Mouse (Mus musculus) midbrain, embryonic 11.5 days (tissue): ENCODE measurements at regions not wholly inside any gene's neighbourhood (a gene's known extent, or its start where the extent isn't known, plus 50 kb on each side); places are given as distances from the start of the nearest gene placed in this dataset.

Experiments
- ATAC-seq: fragments of 200-750 bp; cut with Nextera tagmentation; 2 replicates; pipeline ENCODE4 v1.8.0; 2017; ENCODE audit warnings: moderate TSS enrichment, moderate library complexity; ENCODE audit not compliant: low FRiP score
- DNase-seq: peaks from one replicate; pipeline ENCODE4 v3.0.0; 2015; ENCODE audit warnings: low spot score; ENCODE audit errors: missing footprints
- H3K27ac ChIP-seq: fragments of 300-500 bp; sonication (generic); 2 replicates; pipeline ENCODE4 v1.5.1; 2014; ENCODE audit warnings: low read depth, low read length
- H3K27me3 ChIP-seq: fragments of 300-500 bp; sonication (generic); 2 replicates; pipeline ENCODE4 v1.6.1; 2014; ENCODE audit warnings: mild to moderate bottlenecking, low read length, moderate library complexity, mixed read lengths; ENCODE audit not compliant: control insufficient read depth, insufficient read depth
- H3K36me3 ChIP-seq: fragments of 300-500 bp; sonication (generic); 2 replicates; pipeline ENCODE4 v1.6.1; 2014; ENCODE audit warnings: mild to moderate bottlenecking, low read length, moderate library complexity, mixed read lengths; ENCODE audit not compliant: control insufficient read depth, insufficient read depth
- H3K4me1 ChIP-seq: fragments of 300-500 bp; sonication (generic); 2 replicates; pipeline ENCODE4 v1.6.1; 2014; ENCODE audit warnings: low read length; ENCODE audit not compliant: control insufficient read depth, insufficient read depth
- H3K4me2 ChIP-seq: fragments of 300-500 bp; sonication (generic); 2 replicates; pipeline ENCODE4 v1.6.1; 2014; ENCODE audit warnings: mild to moderate bottlenecking, moderate library complexity
- H3K4me3 ChIP-seq: fragments of 300-500 bp; sonication (generic); 2 replicates; pipeline ENCODE4 v1.5.1; 2014; ENCODE audit warnings: low read depth, low read length
- H3K9ac ChIP-seq: fragments of 300-500 bp; sonication (generic); 2 replicates; pipeline ENCODE4 v1.6.1; 2014; ENCODE audit warnings: low read length
- H3K9me3 ChIP-seq: fragments of 300-500 bp; sonication (generic); 2 replicates; pipeline ENCODE4 v1.6.1; 2016; ENCODE audit warnings: low read length; ENCODE audit not compliant: control insufficient read depth
- WGBS: fragments of 180-500 bp; shearing (Covaris S2); extraction: QIAGEN DNeasy Blood & Tissue Kit; methylation state at CpG from one replicate; pipeline ENCODE4 v1.1.7; 2014; 5-methylcytosine and 5-hydroxymethylcytosine counted together

GRCm38 (mm10) chr15:69551012-69551411, 3050.3 kb upstream of the Lrrc6 start:
- Histone ChIP-seq H3K36me3 (no peaks in the 10 kb centered on the region), H3K9me3 (no peaks in the 10 kb centered on the region), H3K9ac (no peak overlapping the region), H3K27ac (no peak overlapping the region), H3K4me1 (no peaks in the 10 kb centered on the region), H3K4me3 (no peak overlapping the region), H3K4me2 (no peak overlapping the region), H3K27me3 (no peaks in the 10 kb centered on the region)
- ATAC-seq = no peak
- no peak for DNase-seq
- WGBS = 84% methylated on average over 1 of the region's 1 CpGs

DNA sequence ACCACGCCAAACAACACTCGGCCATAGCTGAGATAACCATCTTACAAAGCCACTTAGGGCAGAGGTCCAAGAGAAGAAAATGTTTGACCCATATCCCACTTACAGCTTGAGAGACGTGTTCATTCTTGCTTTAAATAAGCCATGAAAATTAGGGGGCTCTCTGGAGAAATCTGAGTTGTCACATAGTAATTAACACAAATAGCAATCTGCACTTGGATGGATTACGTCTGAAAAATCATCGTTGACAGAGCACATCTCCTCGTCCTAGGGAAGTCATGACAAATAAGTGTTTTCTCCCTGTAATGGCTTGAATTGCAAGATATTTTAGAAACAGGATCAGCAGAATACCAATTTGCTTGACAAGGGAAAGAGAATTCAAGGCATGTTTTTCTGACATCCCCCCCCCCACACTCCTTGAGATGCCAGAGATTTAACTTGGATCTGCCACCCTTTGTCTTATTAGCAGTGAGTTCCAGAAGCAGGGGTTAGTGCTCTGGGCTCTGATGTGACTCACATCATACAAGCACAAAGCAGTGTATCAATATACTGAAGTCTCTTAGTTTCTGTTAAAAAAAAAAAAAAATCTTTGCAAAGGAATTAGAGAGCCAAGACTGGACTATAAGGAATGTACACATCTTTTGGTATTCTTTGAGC, 3025.9 kb upstream of the Lrrc6 start:
- no peak overlapping the region for H3K4me3 ChIP-seq
- no peaks in the 10 kb centered on the region for H3K4me1 ChIP-seq
- no peak overlapping the region for H3K9ac ChIP-seq
- H3K27me3 ChIP-seq = no peaks in the 10 kb centered on the region
- 80% methylated on average over 6 of the region's 6 CpGs for WGBS
- H3K9me3 ChIP-seq = no peaks in the 10 kb centered on the region
- H3K4me2 ChIP-seq = no peak overlapping the region
- ATAC-seq (no peak), DNase-seq (no peak)
- H3K27ac ChIP-seq = no peak overlapping the region
- no peaks in the 10 kb centered on the region for H3K36me3 ChIP-seq

DNA sequence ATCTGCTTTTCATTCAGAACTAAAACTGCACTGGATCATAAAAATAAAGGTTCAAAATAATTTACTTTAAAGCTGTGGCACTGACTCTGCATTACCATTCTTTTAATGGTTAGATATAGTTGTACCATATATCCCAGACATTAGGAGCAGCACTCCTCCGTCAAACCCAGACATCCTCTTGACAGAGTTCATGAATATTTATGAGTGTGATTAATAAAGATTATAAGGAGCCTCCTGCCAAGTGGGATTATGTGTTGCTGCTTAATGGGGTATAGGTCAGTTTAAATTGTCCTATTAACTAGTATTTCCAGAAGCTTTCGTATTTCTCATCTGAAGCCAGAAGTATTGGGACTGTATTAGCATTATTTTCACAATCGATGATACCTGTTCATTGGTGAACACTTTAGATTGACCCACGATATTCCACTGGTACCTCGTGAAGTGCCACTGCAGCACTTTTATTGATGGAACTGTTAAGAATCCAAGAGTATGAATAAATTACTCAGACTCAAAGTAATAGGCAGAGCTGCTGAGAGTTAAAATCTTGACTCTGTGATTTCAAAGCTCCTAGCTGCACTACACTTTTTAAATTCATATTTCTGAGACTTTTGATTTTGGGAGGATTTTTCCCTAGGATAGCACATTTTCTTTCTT, 2983.8 kb upstream of the Lrrc6 start:
- no peaks in the 10 kb centered on the region for H3K9me3 ChIP-seq
- H3K4me3 ChIP-seq = no peak overlapping the region
- no peak overlapping the region for H3K9ac ChIP-seq
- no peak overlapping the region for H3K27ac ChIP-seq
- H3K4me2 ChIP-seq = no peak overlapping the region
- no peaks in the 10 kb centered on the region for H3K4me1 ChIP-seq
- no peaks in the 10 kb centered on the region for H3K36me3 ChIP-seq
- peak; percentile 83 for ATAC-seq
- WGBS = 59% methylated on average over 5 of the region's 5 CpGs
- DNase-seq = no peak
- no peaks in the 10 kb centered on the region for H3K27me3 ChIP-seq

GRCm38 (mm10) chr15:69483096-69483495, 2982.4 kb upstream of the Lrrc6 start:
- Histone ChIP-seq H3K36me3 (no peaks in the 10 kb centered on the region), H3K4me3 (no peak overlapping the region), H3K9me3 (no peaks in the 10 kb centered on the region), H3K27ac (no peak overlapping the region), H3K27me3 (no peaks in the 10 kb centered on the region), H3K4me2 (no peak overlapping the region), H3K4me1 (no peaks in the 10 kb centered on the region), H3K9ac (no peak overlapping the region)
- ATAC-seq = no peak
- no peak for DNase-seq
- WGBS = 75% methylated on average over 2 of the region's 2 CpGs

DNA sequence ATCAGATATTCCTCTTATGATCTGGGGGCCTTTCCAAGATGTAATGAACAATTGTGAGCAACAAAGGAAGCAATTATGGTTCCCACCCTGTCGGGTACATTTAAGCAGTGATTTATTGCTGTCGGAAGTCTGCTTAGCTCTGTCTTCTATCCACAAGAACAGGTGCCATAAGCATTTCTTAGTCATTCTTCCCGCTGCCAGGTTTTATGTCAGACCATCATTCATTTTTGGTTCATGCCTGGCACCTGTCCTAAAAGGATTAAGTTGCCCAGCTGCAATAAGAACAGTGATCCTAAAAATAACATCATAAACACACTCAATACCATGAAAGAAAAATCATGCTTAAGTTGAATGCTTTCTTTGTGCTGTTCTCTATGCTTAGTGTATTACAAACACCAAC, 2980.4 kb upstream of the Lrrc6 start:
- Histone ChIP-seq H3K9me3 (no peaks in the 10 kb centered on the region), H3K4me1 (no peaks in the 10 kb centered on the region), H3K36me3 (no peaks in the 10 kb centered on the region), H3K27ac (no peak overlapping the region), H3K4me3 (no peak overlapping the region), H3K4me2 (no peak overlapping the region), H3K9ac (no peak overlapping the region), H3K27me3 (no peaks in the 10 kb centered on the region)
- ATAC-seq (no peak), DNase-seq (no peak)
- 91% methylated on average over 3 of the region's 3 CpGs for WGBS

DNA sequence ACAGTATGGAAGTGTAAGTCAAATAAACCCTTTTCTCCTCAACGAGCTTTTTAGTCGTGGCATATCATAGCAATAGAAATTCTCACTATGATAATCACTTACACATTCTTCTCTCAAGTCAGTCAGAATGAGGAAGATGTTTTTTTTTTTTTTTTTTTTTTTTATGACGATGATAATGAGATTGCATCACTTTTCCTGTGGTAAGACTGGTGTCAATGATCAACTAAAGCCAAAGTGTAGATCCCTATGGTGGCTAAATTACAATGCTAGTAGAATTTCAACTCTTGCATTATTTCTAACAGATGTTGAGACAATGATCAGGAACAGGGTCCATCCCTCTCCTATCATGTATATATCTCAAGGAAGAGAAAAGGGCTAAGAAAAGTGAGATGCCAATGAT, 2976.3 kb upstream of the Lrrc6 start:
- no peaks in the 10 kb centered on the region for H3K4me1 ChIP-seq
- no peak overlapping the region for H3K4me3 ChIP-seq
- H3K27ac ChIP-seq = no peak overlapping the region
- DNase-seq (peak; percentile 45), ATAC-seq (no peak)
- H3K9me3 ChIP-seq = no peaks in the 10 kb centered on the region
- 84% methylated on average over 3 of the region's 3 CpGs for WGBS
- no peaks in the 10 kb centered on the region for H3K36me3 ChIP-seq
- H3K9ac ChIP-seq = no peak overlapping the region
- H3K4me2 ChIP-seq = no peak overlapping the region
- no peaks in the 10 kb centered on the region for H3K27me3 ChIP-seq

GRCm38 (mm10) chr15:69469566-69469965, 2968.9 kb upstream of the Lrrc6 start:
- no peaks in the 10 kb centered on the region for H3K27me3 ChIP-seq
- no peak overlapping the region for H3K4me3 ChIP-seq
- DNase-seq (peak; percentile 28), ATAC-seq (no peak)
- WGBS = 83% methylated on average over 1 of the region's 1 CpGs
- no peaks in the 10 kb centered on the region for H3K9me3 ChIP-seq
- H3K27ac ChIP-seq = no peak overlapping the region
- no peaks in the 10 kb centered on the region for H3K36me3 ChIP-seq
- H3K4me1 ChIP-seq = no peaks in the 10 kb centered on the region
- no peak overlapping the region for H3K9ac ChIP-seq
- H3K4me2 ChIP-seq = no peak overlapping the region

- no peak overlapping the region for H3K4me2 ChIP-seq
- DNase-seq = peak; percentile 37
- no peaks in the 10 kb centered on the region for H3K36me3 ChIP-seq
- H3K9ac ChIP-seq = no peak overlapping the region
- H3K27ac ChIP-seq = no peak overlapping the region
- H3K27me3 ChIP-seq = no peaks in the 10 kb centered on the region
- H3K4me3 ChIP-seq = no peak overlapping the region
- WGBS = 91% methylated on average over 2 of the region's 2 CpGs
- no peaks in the 10 kb centered on the region for H3K4me1 ChIP-seq
- H3K9me3 ChIP-seq = no peaks in the 10 kb centered on the region
- ATAC-seq = no peak
Measured at GRCm38 (mm10) chr15:69460581-69461194, 2960.0 kb upstream of the Lrrc6 start.

DNA sequence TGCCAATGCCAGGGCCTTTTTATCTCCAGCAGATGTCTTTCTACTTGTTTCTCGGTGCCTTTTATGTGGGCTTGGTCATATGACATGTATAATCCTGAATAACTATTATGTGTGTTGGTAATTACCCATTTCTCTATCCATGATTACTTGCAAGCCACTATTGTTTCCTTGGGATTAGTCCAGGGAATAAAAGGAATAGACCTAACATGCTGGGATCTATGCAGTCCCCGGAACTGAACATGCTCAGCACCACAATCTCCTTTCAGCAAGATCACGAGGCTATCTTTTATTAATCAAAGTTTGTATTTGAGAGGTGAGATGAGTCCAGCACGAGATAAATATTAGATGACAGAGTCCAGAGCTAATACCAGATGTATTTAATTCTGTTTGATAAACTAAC, 2956.8 kb upstream of the Lrrc6 start:
- Histone ChIP-seq H3K36me3 (no peaks in the 10 kb centered on the region), H3K9me3 (no peaks in the 10 kb centered on the region), H3K4me2 (no peak overlapping the region), H3K27ac (no peak overlapping the region), H3K27me3 (no peaks in the 10 kb centered on the region), H3K9ac (no peak overlapping the region), H3K4me3 (no peak overlapping the region), H3K4me1 (no peaks in the 10 kb centered on the region)
- DNase-seq (peak; percentile 35), ATAC-seq (no peak)
- 41% methylated on average over 4 of the region's 4 CpGs for WGBS
